Mouse (Mus musculus): ENCODE measurements around the gene Fosb.

Gene Fosb

DNA sequence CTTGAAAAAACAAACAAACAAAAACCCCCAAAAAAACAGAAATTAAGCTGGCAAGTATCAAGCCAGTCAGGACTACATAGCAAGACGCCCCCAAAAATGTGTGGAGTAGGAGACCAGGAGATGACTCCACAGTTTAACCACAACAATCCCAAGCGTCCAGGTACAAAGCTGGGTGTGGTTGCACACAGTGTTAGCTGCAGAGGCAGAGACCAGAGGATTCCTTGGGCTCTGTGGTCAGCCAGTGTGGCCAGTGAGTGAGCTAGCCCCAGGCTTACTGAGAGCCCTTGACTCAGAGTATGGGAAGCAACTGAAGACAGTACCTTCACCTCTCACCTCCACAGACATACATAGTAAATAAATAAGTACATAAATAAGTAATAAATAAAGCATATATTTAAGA is 22.1 kb upstream of the Fosb start:
- DNase-seq (ENCODE audit: low spot score): no peak

- DNase-seq (ENCODE audit: low spot score): no peak
Measured at GRCm38 (mm10) chr7:19328425-19328824, 18.6 kb upstream of the Fosb start.

DNA sequence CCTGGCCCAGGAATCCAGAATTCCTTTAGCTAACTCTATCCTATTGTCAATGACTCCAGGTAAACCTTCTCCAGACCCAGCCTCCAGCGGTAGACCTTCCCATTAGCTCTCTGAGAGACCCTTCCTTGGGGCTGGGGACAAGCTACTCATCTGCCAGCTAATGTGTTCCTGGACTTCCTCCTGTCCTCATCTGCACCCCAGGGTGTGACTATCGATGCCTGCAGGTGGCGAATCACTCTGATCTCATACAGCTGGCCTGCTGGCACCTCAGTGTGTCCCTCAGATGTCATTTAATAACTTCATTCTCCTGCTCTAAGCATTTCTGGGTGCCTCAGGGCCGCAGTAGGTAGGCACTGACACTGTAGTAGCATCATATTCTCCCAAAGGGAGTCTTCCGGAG is 17.9 kb upstream of the Fosb start:
- no peak for DNase-seq (ENCODE audit: low spot score)

GRCm38 (mm10) chr7:19327128-19327527 is 17.3 kb upstream of the Fosb start:
- peak; percentile 74 for DNase-seq (ENCODE audit: low spot score)

GRCm38 (mm10) chr7:19326359-19326758 is 16.5 kb upstream of the Fosb start:
- DNase-seq (ENCODE audit: low spot score): no peak

DNA sequence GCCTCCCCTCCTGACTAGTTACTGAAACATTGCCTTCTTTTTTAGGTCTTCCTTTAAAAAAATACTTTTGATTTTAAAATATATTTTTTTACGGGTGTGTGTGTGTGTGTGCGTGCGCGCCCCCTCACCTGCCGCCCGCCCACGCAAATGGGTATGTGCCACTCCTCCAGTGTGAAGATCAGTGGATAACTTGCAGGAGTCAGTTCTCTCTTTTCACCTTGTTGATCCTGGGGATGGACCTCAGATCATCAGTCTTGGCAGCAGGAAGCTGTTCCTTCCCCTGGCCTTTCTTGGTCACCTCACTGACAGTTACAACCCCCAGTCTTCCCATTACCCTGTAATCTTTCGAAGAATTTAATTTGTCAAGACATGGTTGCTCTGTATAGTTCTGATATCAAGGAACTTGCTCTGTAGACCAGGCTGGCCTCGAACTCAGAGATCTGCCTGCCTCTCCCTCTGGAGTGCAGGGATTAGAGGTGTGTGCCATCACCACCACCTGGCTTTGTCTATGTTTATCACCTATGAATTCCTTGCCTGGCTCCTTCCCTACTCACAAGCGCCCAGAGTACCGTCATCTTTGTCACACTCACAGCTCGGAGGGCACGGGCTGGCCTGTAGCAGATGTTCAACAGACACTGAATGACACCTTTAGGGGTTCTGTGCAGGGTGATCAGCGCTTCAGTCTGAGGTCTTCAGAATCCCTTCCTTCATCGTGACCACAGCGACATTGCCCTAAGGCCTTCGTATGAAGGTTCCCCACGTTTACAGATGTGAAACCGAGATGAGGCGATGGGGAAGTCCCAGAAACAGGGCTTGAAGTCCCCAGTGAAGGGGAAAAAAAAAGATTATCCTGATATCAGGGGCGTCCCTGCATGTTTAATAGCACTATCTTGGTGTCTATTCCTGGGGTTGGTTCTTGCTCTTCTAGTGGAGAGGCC is 15.7 kb upstream of the Fosb start:
- DNase-seq (ENCODE audit: low spot score): no peak

DNA sequence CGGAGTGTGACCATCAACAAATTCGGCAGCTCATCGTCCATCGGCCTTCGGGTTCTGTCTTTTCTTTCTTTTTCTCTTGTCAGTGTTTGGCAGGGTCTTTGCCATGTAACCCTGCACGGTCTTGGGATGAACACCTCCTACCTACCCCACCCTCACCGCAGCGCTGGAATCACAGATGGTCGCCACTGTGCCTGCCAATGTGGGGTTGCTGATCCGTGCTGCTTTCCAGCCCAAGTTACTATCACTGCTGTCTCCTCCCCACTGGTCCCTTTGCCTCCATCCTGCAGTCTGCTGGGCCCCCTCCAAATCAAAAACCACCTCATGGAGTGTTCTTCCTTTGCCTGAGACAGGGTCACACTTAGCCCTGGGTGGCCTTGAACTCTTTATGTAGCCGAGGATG is 14.4 kb upstream of the Fosb start:
- DNase-seq (ENCODE audit: low spot score): no peak

DNA sequence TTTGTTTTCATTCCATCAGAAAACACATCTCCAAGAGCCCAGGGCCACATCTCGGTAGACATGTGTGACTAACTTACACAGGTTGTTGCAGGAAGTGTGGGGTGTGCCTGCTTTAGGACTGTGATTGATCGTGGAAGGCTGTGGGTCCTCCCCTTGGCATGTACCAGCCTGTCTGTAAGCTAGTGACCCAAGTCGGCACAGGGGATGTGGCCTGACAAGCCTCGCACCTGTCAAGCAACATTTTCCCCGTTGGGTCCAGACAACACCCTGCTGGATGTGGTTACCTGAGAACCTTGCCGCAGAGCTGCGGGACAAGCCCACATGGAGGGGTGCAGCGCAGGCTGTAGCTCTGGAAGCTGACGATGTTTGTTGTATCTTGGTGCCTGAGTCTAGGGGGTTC is 12.6 kb upstream of the Fosb start:
- DNase-seq (ENCODE audit: low spot score): no peak

- DNase-seq (ENCODE audit: low spot score): no peak
Measured at GRCm38 (mm10) chr7:19321464-19321863, 11.6 kb upstream of the Fosb start.

DNA sequence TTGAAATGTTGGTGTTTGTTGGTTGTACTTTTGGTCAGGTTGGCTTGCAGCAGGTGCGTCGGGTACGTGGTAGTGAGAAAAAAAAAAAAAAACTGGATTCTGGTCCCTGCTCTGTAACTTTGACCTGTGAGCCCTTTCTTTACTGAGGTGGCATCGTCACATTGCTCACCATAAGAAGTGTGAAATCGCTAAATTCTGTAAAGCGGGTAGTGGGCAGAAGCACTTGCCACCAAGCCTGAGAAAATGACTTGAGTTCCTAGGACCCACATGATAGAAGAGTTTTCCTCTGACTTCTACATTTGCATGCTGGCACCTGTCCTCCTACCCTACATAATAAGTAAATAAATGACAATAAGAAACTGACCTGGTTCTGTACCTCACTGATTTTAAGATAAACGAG is 10.8 kb upstream of the Fosb start:
- no peak for DNase-seq (ENCODE audit: low spot score)

GRCm38 (mm10) chr7:19319906-19320305 is 10.1 kb upstream of the Fosb start:
- DNase-seq (ENCODE audit: low spot score): peak; percentile 89

DNA sequence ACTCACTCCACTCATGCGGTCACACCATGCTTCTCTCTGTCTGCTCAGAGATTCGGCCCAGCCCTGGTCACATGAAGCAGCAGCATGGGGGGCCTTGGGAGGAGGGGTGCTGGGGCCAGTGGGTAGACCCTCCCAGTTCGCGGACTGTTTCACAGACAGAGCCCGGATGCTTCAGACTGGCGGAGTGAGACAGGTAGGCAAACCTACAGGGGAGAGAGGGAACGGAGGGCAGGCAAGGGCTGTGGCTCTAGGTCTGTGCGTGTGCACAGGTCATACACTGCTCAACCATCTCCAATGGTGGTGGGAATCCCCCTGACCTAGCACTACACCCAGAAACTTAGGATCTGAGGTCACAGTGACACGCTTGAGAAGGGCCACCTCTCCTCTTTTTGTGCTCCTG is 9.6 kb upstream of the Fosb start:
- DNase-seq (ENCODE audit: low spot score): no peak

- DNase-seq (ENCODE audit: low spot score): no peak
Measured at GRCm38 (mm10) chr7:19318676-19319075, 8.8 kb upstream of the Fosb start.

- DNase-seq (ENCODE audit: low spot score): no peak
Measured at GRCm38 (mm10) chr7:19318201-19318600, 8.3 kb upstream of the Fosb start.

- no peak for DNase-seq (ENCODE audit: low spot score)
Measured at GRCm38 (mm10) chr7:19316451-19317161, 6.8 kb upstream of the Fosb start.

DNA sequence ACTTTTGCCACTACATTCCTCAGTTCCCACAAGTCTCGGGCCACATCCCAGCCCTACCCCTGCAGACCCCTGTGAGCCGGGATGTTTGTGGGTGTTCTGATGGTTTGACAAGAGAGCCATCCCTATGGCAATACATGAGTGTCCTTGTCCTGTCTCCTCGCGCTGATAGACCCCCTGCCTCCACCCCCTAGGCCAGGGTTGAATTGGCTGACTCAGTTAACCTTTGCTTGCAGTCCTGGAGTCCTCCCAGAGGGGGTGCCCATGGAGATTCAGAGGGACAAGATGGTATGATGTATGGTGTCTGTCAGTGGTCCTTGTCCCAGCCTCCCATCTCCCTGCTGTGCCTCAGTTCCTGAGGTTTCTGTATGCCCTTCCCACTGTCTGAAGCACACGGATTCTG is 4.2 kb upstream of the Fosb start:
- no peak for DNase-seq (ENCODE audit: low spot score)

GRCm38 (mm10) chr7:19311991-19312390 is 2.1 kb upstream of the Fosb start:
- no peak for DNase-seq (ENCODE audit: low spot score)

DNA sequence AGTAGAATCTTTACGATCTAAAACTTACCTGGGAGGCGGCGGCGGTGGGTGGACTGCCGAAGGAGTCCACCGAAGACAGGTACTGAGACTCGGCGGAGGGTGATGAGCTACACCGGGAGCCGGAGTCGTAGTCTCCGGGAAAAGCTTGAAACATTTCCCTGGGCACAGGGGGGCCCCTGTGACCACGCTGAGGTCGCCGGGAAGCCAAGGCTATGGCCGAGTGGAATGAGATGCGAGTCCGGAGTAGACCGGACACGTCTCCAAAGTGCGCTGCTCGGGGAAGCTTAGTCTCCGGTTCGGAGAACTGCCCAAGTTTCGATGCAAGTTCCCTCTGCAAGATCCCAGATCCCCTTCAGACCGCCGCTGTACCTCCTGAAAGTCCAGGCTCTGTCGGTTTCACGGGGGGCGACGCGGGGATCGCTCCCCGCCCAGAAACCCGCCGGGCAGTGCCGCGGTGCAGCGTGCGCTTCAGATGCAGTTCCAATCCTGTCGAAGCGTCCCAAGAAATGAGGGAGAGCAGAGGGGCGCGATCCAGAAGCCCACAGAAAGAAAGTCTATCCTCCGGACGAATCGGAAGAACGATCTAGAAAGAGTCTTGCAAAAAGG is 470 bp downstream of the Fosb start:
- DNase-seq (ENCODE audit: low spot score): no peak

DNA sequence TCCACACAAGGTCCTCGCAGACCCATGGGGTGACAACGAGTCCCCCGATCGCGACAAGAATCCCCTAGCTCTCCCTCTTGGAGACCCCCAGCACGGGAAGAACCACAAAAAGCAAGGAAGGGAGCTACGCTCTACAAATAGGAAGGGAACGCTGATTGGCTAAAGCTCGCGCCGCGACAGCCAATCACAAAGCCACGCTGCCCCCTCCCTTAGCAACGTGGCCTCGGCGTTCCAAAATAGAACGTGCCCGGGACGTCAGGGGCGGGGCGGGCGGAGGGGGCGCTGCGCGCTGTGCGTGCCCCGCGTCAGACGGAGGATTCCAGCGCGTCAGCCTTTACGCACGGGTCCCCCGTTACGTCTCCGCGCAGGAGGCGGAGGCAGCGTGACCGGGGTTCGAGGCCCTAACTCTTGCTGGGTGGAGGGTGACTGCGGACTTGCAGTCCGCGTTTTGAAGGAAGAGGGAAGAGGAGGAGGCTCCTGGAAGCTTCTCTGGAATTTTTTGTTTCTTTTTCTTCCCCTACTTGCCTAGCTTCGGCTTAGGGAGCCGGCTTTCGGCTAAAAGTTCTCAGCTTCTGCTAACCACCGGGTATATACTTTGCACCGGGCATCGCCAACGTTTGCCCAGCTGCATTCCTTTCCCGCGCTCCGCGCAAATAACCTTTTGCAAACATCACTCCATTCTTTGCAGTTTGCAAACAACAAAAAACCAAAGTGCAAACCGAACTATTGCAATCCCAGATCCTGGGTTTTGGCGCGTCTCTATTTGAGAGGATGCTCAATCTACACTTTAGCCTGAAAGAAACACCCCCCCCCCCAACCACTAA is 1.2 kb downstream of the Fosb start:
- peak; percentile 88 for DNase-seq (ENCODE audit: low spot score)

- peak; percentile 72 for DNase-seq (ENCODE audit: low spot score)
Measured at GRCm38 (mm10) chr7:19307739-19308453, 2.0 kb downstream of the Fosb start.
